Mouse (Mus musculus) cerebellum, postnatal 10 days (tissue): ENCODE measurements around the gene Rbfox3.
A peak's percentile ranks its signal among the peaks of the same experiment; 100 is the strongest.

Source experiments
- DNase-seq, 2 experiments: peaks; one replicate each; pipeline ENCODE4 v3.0.0; 2021; ENCODE audit warnings: mixed read lengths in 2 of 2

Gene Rbfox3

GRCm38 (mm10) chr11:118878605-118879245 lies 32.7 kb downstream of the Rbfox3 start:
- DNase-seq = peak in 1 of 2 experiments; percentile 49

- peak; percentile 60 to 69 for DNase-seq
Measured at GRCm38 (mm10) chr11:118875243-118875897, 36.0 kb downstream of the Rbfox3 start.

GRCm38 (mm10) chr11:118874487-118875095 lies 36.8 kb downstream of the Rbfox3 start:
- peak; percentile 44 to 50 for DNase-seq

GRCm38 (mm10) chr11:118874022-118874421 lies 37.4 kb downstream of the Rbfox3 start:
- DNase-seq = peak; percentile 50 to 55

GRCm38 (mm10) chr11:118871527-118871926 lies 39.9 kb downstream of the Rbfox3 start:
- no peak for DNase-seq

GRCm38 (mm10) chr11:118863360-118863759 lies 48.0 kb downstream of the Rbfox3 start:
- DNase-seq = peak in 1 of 2 experiments; percentile 53

GRCm38 (mm10) chr11:118861801-118862431 lies 49.5 kb downstream of the Rbfox3 start:
- peak; percentile 79 to 82 for DNase-seq

- DNase-seq = peak; percentile 97
Measured at GRCm38 (mm10) chr11:118861246-118861645, 50.2 kb downstream of the Rbfox3 start.

- DNase-seq = peak in 1 of 2 experiments; percentile 64
Measured at GRCm38 (mm10) chr11:118860812-118861211, 50.6 kb downstream of the Rbfox3 start.

GRCm38 (mm10) chr11:118859839-118860238 lies 51.6 kb downstream of the Rbfox3 start:
- DNase-seq = peak in 1 of 2 experiments; percentile 59

- peak; percentile 92 to 95 for DNase-seq
Measured at GRCm38 (mm10) chr11:118858305-118858704, 53.1 kb downstream of the Rbfox3 start.

GRCm38 (mm10) chr11:118851391-118851790 lies 60.0 kb downstream of the Rbfox3 start:
- peak in 1 of 2 experiments; percentile 49 for DNase-seq

- no peak for DNase-seq
Measured at GRCm38 (mm10) chr11:118847986-118848385, 63.4 kb downstream of the Rbfox3 start.

GRCm38 (mm10) chr11:118840992-118841391 lies 70.4 kb downstream of the Rbfox3 start:
- DNase-seq = peak in 1 of 2 experiments; percentile 61

GRCm38 (mm10) chr11:118838167-118838566 lies 73.2 kb downstream of the Rbfox3 start:
- no peak for DNase-seq

GRCm38 (mm10) chr11:118836889-118837288 lies 74.5 kb downstream of the Rbfox3 start:
- peak; percentile 86 to 95 for DNase-seq

GRCm38 (mm10) chr11:118832793-118833481 lies 78.5 kb downstream of the Rbfox3 start:
- peak; percentile 92 to 96 for DNase-seq

GRCm38 (mm10) chr11:118831730-118832129 lies 79.7 kb downstream of the Rbfox3 start:
- DNase-seq = peak; percentile 67 to 75

- DNase-seq = no peak
Measured at GRCm38 (mm10) chr11:118825280-118826094, 85.9 kb downstream of the Rbfox3 start.

- DNase-seq = no peak
Measured at GRCm38 (mm10) chr11:118821353-118821752, 90.0 kb downstream of the Rbfox3 start.

GRCm38 (mm10) chr11:118818528-118818927 lies 92.9 kb downstream of the Rbfox3 start:
- no peak for DNase-seq

- DNase-seq = no peak
Measured at GRCm38 (mm10) chr11:118815118-118815517, 96.3 kb downstream of the Rbfox3 start.
